Mouse (Mus musculus): ENCODE measurements at regions not wholly inside any gene's neighbourhood (a gene's known extent, or its start where the extent isn't known, plus 50 kb on each side); places are given as distances from the start of the nearest gene placed in this dataset.

DNA sequence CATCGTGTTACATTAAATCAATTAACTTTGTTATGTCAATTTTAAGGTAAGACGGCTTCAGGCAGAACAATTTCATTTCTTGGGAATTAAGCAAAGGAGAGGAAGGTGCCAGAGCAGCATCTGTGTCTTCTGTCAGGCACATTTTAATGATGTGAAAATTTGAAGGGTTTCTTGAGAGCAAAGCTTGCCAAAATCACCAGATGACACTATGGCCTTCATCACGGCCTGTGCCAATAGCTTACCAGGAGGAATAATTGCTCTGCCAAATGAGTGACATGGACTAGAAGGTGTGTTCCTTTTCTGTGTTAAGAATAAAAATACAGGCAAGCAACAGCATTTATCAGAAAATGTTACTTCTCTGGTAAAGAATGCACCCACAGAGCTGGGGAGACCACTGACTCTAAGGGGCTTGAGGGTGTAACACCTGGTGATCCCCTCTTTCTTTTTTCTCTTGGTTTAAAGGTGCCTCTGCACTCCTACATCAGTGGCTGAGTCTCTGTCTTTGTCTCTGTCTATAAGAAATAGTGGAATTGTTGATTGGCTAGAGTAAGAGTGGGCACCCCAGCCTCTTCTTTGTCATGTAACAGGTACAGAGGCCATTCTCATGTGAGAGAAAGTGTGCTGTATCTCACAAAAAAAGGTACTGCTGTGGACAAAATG is 856.2 kb upstream of the Chrm3 start:
- H3K4me2 ChIP-seq, result no peak overlapping the region
- H3K27me3 ChIP-seq, result no peaks in the 10 kb centered on the region
- no peaks in the 10 kb centered on the region for H3K9me3 ChIP-seq
- H3K4me1 ChIP-seq, result no peaks in the 10 kb centered on the region
- no peak overlapping the region for H3K9ac ChIP-seq
- H3K36me3 ChIP-seq (replicated peaks), result no peaks in the 10 kb centered on the region
- H3K27ac ChIP-seq, result no peak overlapping the region
- no peak for ATAC-seq (ENCODE audit: low FRiP score)
- WGBS, result 88% methylated on average over 3 of the region's 3 CpGs
- H3K4me3 ChIP-seq (replicated peaks), result no peak overlapping the region

DNA sequence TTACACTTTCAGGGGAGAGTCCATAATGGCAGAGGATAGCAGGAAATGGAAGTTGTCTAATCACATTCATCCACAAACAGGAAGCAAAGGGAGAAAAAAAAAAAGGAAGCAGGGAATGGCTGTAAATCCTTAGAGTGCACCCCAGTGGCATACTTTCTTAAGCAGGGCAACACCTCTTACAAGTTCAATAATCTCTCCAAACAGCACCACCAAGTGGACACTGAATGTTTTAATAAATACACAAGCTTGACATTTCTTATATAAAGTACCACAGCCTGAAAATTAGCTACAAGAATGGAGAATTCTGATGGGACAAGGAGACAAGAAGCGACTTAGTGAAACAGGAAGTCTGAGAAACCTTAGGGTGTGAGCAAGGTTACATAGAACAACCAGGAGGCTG is 849.5 kb upstream of the Chrm3 start:
- no peak for ATAC-seq (ENCODE audit: low FRiP score)
- no peak overlapping the region for H3K4me3 ChIP-seq (replicated peaks)
- H3K4me1 ChIP-seq, result no peaks in the 10 kb centered on the region
- H3K27ac ChIP-seq, result no peak overlapping the region
- no peaks in the 10 kb centered on the region for H3K9me3 ChIP-seq
- no peak overlapping the region for H3K9ac ChIP-seq
- H3K36me3 ChIP-seq (replicated peaks), result no peaks in the 10 kb centered on the region
- WGBS, result 91% methylated on average over 1 of the region's 1 CpGs
- H3K27me3 ChIP-seq, result no peaks in the 10 kb centered on the region
- no peak overlapping the region for H3K4me2 ChIP-seq

DNA sequence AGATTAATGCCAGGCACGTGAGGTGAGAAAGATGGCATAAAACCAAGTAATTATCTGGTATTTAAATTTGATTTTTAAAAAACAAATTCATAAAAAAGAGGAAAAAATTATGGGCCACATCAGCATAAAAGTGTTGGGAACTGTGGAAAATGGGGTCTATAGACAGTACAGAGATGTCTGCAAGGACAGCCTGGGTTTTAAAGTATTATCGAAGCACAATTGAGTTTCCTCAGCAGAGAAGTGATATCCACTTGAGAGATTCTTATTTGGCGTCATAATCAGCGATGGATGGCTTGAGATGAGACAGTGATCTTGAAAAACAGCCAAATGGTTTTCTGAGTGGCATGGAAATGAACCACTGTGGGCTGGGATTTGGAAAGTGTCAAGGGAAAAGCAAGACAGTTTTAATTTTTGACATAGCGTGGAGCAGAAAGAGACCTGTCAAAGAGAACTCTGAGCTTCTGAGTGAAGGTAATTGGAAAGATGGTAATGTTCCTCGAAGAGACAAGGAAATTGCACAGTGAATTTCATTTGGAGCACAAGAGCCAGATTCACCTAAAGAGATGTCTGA is 844.7 kb upstream of the Chrm3 start:
- no peak overlapping the region for H3K27ac ChIP-seq
- 84% methylated on average over 6 of the region's 6 CpGs for WGBS
- no peak overlapping the region for H3K4me2 ChIP-seq
- H3K4me3 ChIP-seq (replicated peaks), result no peak overlapping the region
- H3K9me3 ChIP-seq, result no peaks in the 10 kb centered on the region
- no peak for ATAC-seq (ENCODE audit: low FRiP score)
- no peaks in the 10 kb centered on the region for H3K27me3 ChIP-seq
- no peaks in the 10 kb centered on the region for H3K36me3 ChIP-seq (replicated peaks)
- H3K4me1 ChIP-seq, result no peaks in the 10 kb centered on the region
- H3K9ac ChIP-seq, result no peak overlapping the region

GRCm38 (mm10) chr13:11201978-11202377 is 841.3 kb upstream of the Chrm3 start:
- H3K27ac ChIP-seq, result no peak overlapping the region
- no peak overlapping the region for H3K9ac ChIP-seq
- H3K4me1 ChIP-seq, result no peaks in the 10 kb centered on the region
- no peaks in the 10 kb centered on the region for H3K36me3 ChIP-seq (replicated peaks)
- no peaks in the 10 kb centered on the region for H3K9me3 ChIP-seq
- no peak overlapping the region for H3K4me3 ChIP-seq (replicated peaks)
- H3K4me2 ChIP-seq, result no peak overlapping the region
- no peak for ATAC-seq (ENCODE audit: low FRiP score)
- no peaks in the 10 kb centered on the region for H3K27me3 ChIP-seq

- Histone ChIP-seq H3K27me3 (no peaks in the 10 kb centered on the region), H3K4me2 (no peak overlapping the region), H3K9ac (no peak overlapping the region), H3K36me3 (replicated peaks) (no peaks in the 10 kb centered on the region), H3K4me3 (replicated peaks) (no peak overlapping the region), H3K9me3 (no peaks in the 10 kb centered on the region), H3K4me1 (no peaks in the 10 kb centered on the region), H3K27ac (no peak overlapping the region)
- WGBS, result 86% methylated on average over 8 of the region's 8 CpGs
- ATAC-seq (ENCODE audit: low FRiP score), result no peak
Measured at GRCm38 (mm10) chr13:11192471-11192870, 831.8 kb upstream of the Chrm3 start.

DNA sequence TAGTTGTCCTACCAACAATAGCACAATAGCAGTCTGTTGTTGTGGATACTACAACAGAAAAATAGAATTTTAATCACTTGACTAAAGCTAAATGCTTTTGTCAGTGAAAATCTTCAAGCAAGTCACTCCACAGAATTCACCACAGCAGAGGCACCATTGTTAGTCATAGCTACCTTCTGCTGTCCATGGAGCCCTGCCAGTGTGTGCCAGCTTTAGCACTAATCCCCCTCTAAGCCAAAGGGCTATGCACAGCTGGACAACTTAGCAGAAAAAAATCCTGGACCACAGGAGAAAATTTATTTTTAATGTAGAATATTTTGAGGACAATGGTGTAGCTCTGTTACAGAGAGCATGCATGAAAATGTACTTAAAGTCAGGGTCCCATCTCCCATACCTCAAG is 820.5 kb upstream of the Chrm3 start:
- Histone ChIP-seq H3K4me3 (replicated peaks) (no peak overlapping the region), H3K27ac (no peak overlapping the region), H3K9ac (no peak overlapping the region), H3K4me1 (no peaks in the 10 kb centered on the region), H3K4me2 (no peak overlapping the region), H3K9me3 (no peaks in the 10 kb centered on the region), H3K36me3 (replicated peaks) (no peaks in the 10 kb centered on the region), H3K27me3 (no peaks in the 10 kb centered on the region)
- no peak for ATAC-seq (ENCODE audit: low FRiP score)

- H3K4me3 ChIP-seq (replicated peaks), result no peak overlapping the region
Measured at GRCm38 (mm10) chr13:11180356-11180755, 819.7 kb upstream of the Chrm3 start.

GRCm38 (mm10) chr13:11178586-11178985 is 817.9 kb upstream of the Chrm3 start:
- 85% methylated on average over 2 of the region's 2 CpGs for WGBS
- no peak for ATAC-seq (ENCODE audit: low FRiP score)
- H3K36me3 ChIP-seq (replicated peaks), result no peaks in the 10 kb centered on the region
- H3K4me3 ChIP-seq (replicated peaks), result no peak overlapping the region
- no peak overlapping the region for H3K27ac ChIP-seq
- H3K9me3 ChIP-seq, result no peaks in the 10 kb centered on the region
- H3K4me1 ChIP-seq, result no peaks in the 10 kb centered on the region
- no peaks in the 10 kb centered on the region for H3K27me3 ChIP-seq
- no peak overlapping the region for H3K9ac ChIP-seq
- no peak overlapping the region for H3K4me2 ChIP-seq

More at GRCm38 (mm10) chr13:11180356-11180755, 819.7 kb upstream of the Chrm3 start:
- Histone ChIP-seq H3K4me1 (no peaks in the 10 kb centered on the region), H3K9me3 (no peaks in the 10 kb centered on the region), H3K36me3 (replicated peaks) (no peaks in the 10 kb centered on the region), H3K4me2 (no peak overlapping the region), H3K27me3 (no peaks in the 10 kb centered on the region), H3K9ac (no peak overlapping the region), H3K27ac (no peak overlapping the region)
- 90% methylated on average over 1 of the region's 1 CpGs for WGBS
- no peak for ATAC-seq (ENCODE audit: low FRiP score)

DNA sequence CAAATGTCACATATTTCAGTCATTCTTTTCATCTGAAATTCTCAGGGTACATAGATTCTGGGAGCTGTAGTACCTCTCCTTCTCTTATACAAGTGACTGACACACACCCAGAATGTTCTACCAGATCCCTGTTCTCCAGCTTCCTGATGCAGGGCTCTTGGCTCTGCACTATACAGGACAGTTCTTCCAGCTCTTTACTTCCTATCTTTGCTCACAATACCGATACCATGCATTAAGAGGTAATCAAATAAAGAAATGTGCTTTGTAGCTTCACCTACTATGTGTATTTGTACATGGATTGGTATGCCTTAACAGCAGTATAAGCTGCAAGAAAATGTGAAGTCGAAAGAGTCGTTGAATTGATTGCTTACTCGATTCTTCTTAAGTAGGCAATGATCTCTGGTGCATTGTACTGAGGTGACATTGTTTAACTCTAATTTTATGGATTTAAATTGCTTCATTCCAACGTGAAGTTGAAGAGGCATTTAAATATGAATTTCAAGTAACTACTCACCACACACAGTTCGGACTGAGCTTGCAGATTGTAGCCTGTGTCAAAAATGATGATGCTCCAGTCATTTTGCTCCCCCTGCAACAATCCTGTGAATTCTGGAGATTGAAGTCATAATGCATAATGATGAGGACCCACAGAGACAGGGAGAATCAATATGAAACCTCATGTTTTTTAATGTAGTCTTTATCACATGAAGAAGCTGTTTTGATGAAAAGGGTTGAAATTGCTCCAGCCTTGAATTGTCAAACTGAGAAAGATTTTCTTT is 817.2 kb upstream of the Chrm3 start:
- no peaks in the 10 kb centered on the region for H3K36me3 ChIP-seq (replicated peaks)

DNA sequence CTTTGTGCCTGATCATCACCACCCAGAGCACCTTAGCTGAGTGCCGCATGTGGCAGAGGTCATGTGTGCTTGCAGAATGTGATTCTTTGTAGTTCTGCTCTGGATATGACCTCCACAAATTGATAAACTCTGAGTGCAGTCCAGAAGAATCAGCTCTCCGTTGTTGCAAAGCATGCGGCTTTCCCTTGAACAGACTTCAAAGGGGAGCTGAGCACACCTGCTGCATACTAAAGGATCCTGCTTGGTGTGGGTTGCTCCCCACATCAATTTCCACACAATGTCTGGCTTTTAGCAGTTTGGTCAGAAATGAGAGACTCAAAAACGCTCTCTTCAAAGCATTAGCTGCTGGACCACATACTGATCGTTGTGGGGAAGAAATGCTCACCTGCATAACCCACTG is 806.5 kb upstream of the Chrm3 start:
- Histone ChIP-seq H3K4me2 (no peak overlapping the region), H3K4me3 (replicated peaks) (no peak overlapping the region), H3K4me1 (no peaks in the 10 kb centered on the region), H3K27ac (no peak overlapping the region), H3K9ac (no peak overlapping the region), H3K27me3 (peaks cover 3% of the 10 kb centered on the region; the same call in 1 of the 2 replicates), H3K36me3 (replicated peaks) (no peaks in the 10 kb centered on the region), H3K9me3 (no peaks in the 10 kb centered on the region)
- ATAC-seq (ENCODE audit: low FRiP score), result no peak
- 74% methylated on average over 5 of the region's 5 CpGs for WGBS

More for the DNA sequence above, 817.2 kb upstream of the Chrm3 start:
- ATAC-seq (ENCODE audit: low FRiP score), result peak; percentile 51; the same call in 1 of the 2 replicates
- Histone ChIP-seq H3K9ac (no peak overlapping the region), H3K4me3 (replicated peaks) (no peak overlapping the region), H3K27ac (no peak overlapping the region), H3K4me1 (no peaks in the 10 kb centered on the region), H3K4me2 (no peak overlapping the region), H3K9me3 (no peaks in the 10 kb centered on the region), H3K27me3 (no peaks in the 10 kb centered on the region)
- 79% methylated on average over 6 of the region's 6 CpGs for WGBS

GRCm38 (mm10) chr13:11164130-11164529 is 803.5 kb upstream of the Chrm3 start:
- Histone ChIP-seq H3K4me1 (no peaks in the 10 kb centered on the region), H3K36me3 (replicated peaks) (no peaks in the 10 kb centered on the region), H3K4me2 (no peak overlapping the region), H3K9me3 (no peaks in the 10 kb centered on the region), H3K9ac (no peak overlapping the region), H3K27me3 (peaks cover 3% of the 10 kb centered on the region; the same call in 1 of the 2 replicates), H3K4me3 (replicated peaks) (no peak overlapping the region), H3K27ac (no peak overlapping the region)
- ATAC-seq (ENCODE audit: low FRiP score), result no peak
- WGBS, result 70% methylated on average over 3 of the region's 3 CpGs

DNA sequence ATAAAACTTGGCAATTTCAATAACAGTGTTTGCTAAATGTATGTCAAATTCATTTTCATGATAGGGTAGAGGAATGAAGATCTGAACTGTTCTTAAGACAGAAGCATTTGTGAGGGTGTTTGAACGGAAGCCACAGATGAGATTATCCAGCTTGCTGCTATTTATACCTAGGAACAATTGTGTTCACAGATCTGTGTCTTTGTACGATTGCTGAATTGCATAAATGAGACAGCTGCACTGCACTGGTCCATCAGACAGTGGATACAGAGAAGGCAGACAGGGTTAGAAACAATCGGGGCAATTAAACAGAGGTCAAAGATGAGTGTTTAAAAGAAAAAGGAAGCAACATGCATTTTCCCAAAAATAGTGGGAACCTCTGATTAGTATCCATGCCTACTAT is 786.6 kb upstream of the Chrm3 start:
- Histone ChIP-seq H3K36me3 (replicated peaks) (no peaks in the 10 kb centered on the region), H3K27ac (no peak overlapping the region)
- no peak for ATAC-seq (ENCODE audit: low FRiP score)

DNA sequence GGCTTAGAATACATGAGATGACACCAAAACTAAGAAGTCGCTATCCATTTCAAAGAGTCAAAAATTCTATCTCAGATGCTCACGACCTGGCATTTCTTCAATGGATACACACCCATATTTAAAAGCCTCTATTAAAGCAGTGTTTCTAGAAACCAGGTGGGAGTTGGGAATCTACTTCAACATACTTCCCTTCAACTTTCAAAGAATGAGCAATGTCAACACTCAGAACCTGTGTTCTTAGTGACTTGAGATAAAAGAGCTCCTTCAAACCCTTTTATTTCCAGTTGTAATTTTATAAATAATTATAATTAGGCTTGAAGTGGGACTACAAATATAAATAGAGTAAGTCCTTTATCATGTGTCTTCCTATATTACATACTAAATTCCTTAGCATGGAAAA is 747.0 kb upstream of the Chrm3 start:
- Histone ChIP-seq H3K9me3 (no peaks in the 10 kb centered on the region), H3K4me1 (no peaks in the 10 kb centered on the region), H3K4me3 (replicated peaks) (no peak overlapping the region), H3K36me3 (replicated peaks) (no peaks in the 10 kb centered on the region), H3K27ac (no peak overlapping the region), H3K4me2 (no peak overlapping the region), H3K9ac (no peak overlapping the region), H3K27me3 (no peaks in the 10 kb centered on the region)
- 91% methylated on average over 2 of the region's 2 CpGs for WGBS
- ATAC-seq (ENCODE audit: low FRiP score), result no peak

More for the DNA sequence above, 786.6 kb upstream of the Chrm3 start:
- Histone ChIP-seq H3K27me3 (no peaks in the 10 kb centered on the region), H3K4me2 (no peak overlapping the region), H3K9me3 (no peaks in the 10 kb centered on the region), H3K4me1 (no peaks in the 10 kb centered on the region), H3K9ac (no peak overlapping the region), H3K4me3 (replicated peaks) (no peak overlapping the region)
- 72% methylated on average over 3 of the region's 3 CpGs for WGBS
